In genomic region chr14:52021138-52021529, GRCm38 (mm10) we compare ENCODE assay signal across 11 mouse cellular contexts. TPM values are rescaled to one million over a fixed set of nuclear protein-coding genes. Genes with fewer than 3 reads are reported as not detected.
DNase-seq lines count a peak whose midpoint lies in the region; ATAC-seq lines count a peak whose summit lies in the region.
"Had no signal": no experiment of that assay in that cellular context is flagged by ENCODE, and none has a peak within 500 bp of the region (broad histone marks: within the 10 kb centered on the region; RNA-seq: fewer than 3 reads in every experiment).

No protein-coding gene starts in this region.

- no peaks in the 10 kb centered on the region for H3K36me3 ChIP-seq in heart, embryonic 14.5 days (ENCODE audit: control insufficient read depth, insufficient read depth, low read length)
- no peaks in the 10 kb centered on the region for H3K36me3 ChIP-seq in hindbrain, embryonic 13.5 days
- H3K36me3 ChIP-seq in midbrain, embryonic 11.5 days (ENCODE audit: control insufficient read depth, insufficient read depth, low read length) = no peaks in the 10 kb centered on the region

- DNase-seq in heart, adult 8-10 months (ENCODE audit: low spot score) = no peak
- DNase-seq in R1 (ENCODE audit: low read depth, low spot score) = peak; percentile 27
- no peak for DNase-seq in midbrain, embryonic 11.5 days (ENCODE audit: low spot score, missing footprints)
- DNase-seq in embryo, embryonic 9.5 days (ENCODE audit: extremely low spot score) = no peak
- no peak for DNase-seq in adrenal gland, postnatal 10 days
- no peak for DNase-seq in frontal cortex, postnatal 10 days (ENCODE audit: low spot score in 2 of 2)

- H3K4me1 ChIP-seq in heart, embryonic 14.5 days (ENCODE audit: control insufficient read depth in 2 of 2, insufficient read depth in 2 of 2, low read length in 2 of 2) = peaks cover 15 to 36% of the 10 kb centered on the region in 2 experiments
- peaks cover 47% of the 10 kb centered on the region for H3K4me1 ChIP-seq in hindbrain, embryonic 13.5 days (replicated peaks)
- peaks cover 32% of the 10 kb centered on the region for H3K4me1 ChIP-seq in midbrain, embryonic 11.5 days (ENCODE audit: control insufficient read depth, insufficient read depth, low read length)

- H3K4me3 ChIP-seq in heart, embryonic 14.5 days (ENCODE audit: control insufficient read depth in 1 of 2, insufficient read depth in 1 of 2, low read depth in 1 of 2, low read length in 2 of 2) = peak overlapping the region in 1 of 2 experiments; percentile 67; a peak in 1 of 4 replicates
- peak overlapping the region; percentile 69; the same call in 1 of the 2 replicates for H3K4me3 ChIP-seq in hindbrain, embryonic 13.5 days
- no peak overlapping the region for H3K4me3 ChIP-seq in midbrain, embryonic 11.5 days (ENCODE audit: low read depth, low read length)

- peak overlapping the region; percentile 96 for H3K9ac ChIP-seq in heart, embryonic 14.5 days (ENCODE audit: low read length)
- peak overlapping the region; percentile 94; the same call in 1 of the 2 replicates for H3K9ac ChIP-seq in hindbrain, embryonic 13.5 days
- no peak overlapping the region; the same call in 1 of the 2 replicates for H3K9ac ChIP-seq in midbrain, embryonic 11.5 days (ENCODE audit: low read length)

- ATAC-seq in heart, embryonic 14.5 days (ENCODE audit: insufficient number of reproducible peaks, insufficient read depth, low FRiP score, low read depth) = no peak
- ATAC-seq in hindbrain, embryonic 13.5 days (ENCODE audit: low FRiP score) = no peak
- no peak for ATAC-seq in midbrain, embryonic 11.5 days (ENCODE audit: low FRiP score)

- peak overlapping the region; percentile 87 for H3K4me2 ChIP-seq in heart, embryonic 14.5 days (ENCODE audit: low read length)
- peak overlapping the region; percentile 69 for H3K4me2 ChIP-seq in hindbrain, embryonic 13.5 days
- H3K4me2 ChIP-seq in midbrain, embryonic 11.5 days = peak overlapping the region; percentile 76; the same call in 1 of the 2 replicates

- H3K9me3 ChIP-seq in heart, embryonic 14.5 days (ENCODE audit: control insufficient read depth, low read length) = no peaks in the 10 kb centered on the region
- no peaks in the 10 kb centered on the region for H3K9me3 ChIP-seq in hindbrain, embryonic 13.5 days
- H3K9me3 ChIP-seq in midbrain, embryonic 11.5 days (ENCODE audit: control insufficient read depth, low read length) = no peaks in the 10 kb centered on the region

- peak overlapping the region; percentile 100 for H3K27ac ChIP-seq in heart, embryonic 14.5 days (replicated peaks in 1 of 2; ENCODE audit: control insufficient read depth in 1 of 2, insufficient read depth in 1 of 2, low read depth in 2 of 2, low read length in 2 of 2)
- peak overlapping the region; percentile 99 for H3K27ac ChIP-seq in hindbrain, embryonic 13.5 days
- no peak overlapping the region for H3K27ac ChIP-seq in midbrain, embryonic 11.5 days (ENCODE audit: low read depth, low read length)

- H3K27me3 ChIP-seq in heart, embryonic 14.5 days (ENCODE audit: control insufficient read depth, insufficient read depth, low read length) = no peaks in the 10 kb centered on the region
- H3K27me3 ChIP-seq in hindbrain, embryonic 13.5 days = no peaks in the 10 kb centered on the region
- no peaks in the 10 kb centered on the region for H3K27me3 ChIP-seq in midbrain, embryonic 11.5 days (ENCODE audit: control insufficient read depth, insufficient read depth, low read length)

- 85% methylated on average over 4 of the region's 4 CpGs for WGBS in heart, embryonic 14.5 days
- 67% methylated on average over 4 of the region's 4 CpGs for WGBS in hindbrain, embryonic 13.5 days
- 75% methylated on average over 4 of the region's 4 CpGs for WGBS in midbrain, embryonic 11.5 days

RNA-seq across cellular contexts. Expression of gene Zfp219, which starts 0.6 kb away (rescaled TPM):
- polyA plus RNA-seq in heart, embryonic 14.5 days (2014; fragmentation: Nextera tagmentation; extraction: Ambion mirVana) = 19.2 and 19.9 TPM in 2 replicates
- 10 to 100 TPM; 22.5 to 29.9 (median 24.6) TPM for total RNA-seq in heart, adult 8-10 months (2022)
- 30.5 and 33.1 TPM in 2 replicates for polyA plus RNA-seq in hindbrain, embryonic 13.5 days (2015; fragmentation: Nextera tagmentation; extraction: Ambion mirVana)
- polyA plus RNA-seq in midbrain, embryonic 11.5 days (2014; fragmentation: Nextera tagmentation; extraction: Ambion mirVana) = 91.9 and 110 TPM in 2 replicates
- total RNA-seq in adrenal gland, postnatal 10 days (2021) = 10 to 100 TPM; 54.6 to 59.2 TPM

RNA-seq across cellular contexts. Expression of gene Tmem253, which starts 5.7 kb away (rescaled TPM):
- 1.2 and 1.5 TPM in 2 replicates for polyA plus RNA-seq in heart, embryonic 14.5 days (2014; fragmentation: Nextera tagmentation; extraction: Ambion mirVana)
- total RNA-seq in heart, adult 8-10 months (2022) = 1 to 10 TPM; 1.6 to 4.4 (median 2.5) TPM
- polyA plus RNA-seq in hindbrain, embryonic 13.5 days (2015; fragmentation: Nextera tagmentation; extraction: Ambion mirVana) = 0.79 and 0.84 TPM in 2 replicates
- polyA plus RNA-seq in midbrain, embryonic 11.5 days (2014; fragmentation: Nextera tagmentation; extraction: Ambion mirVana) = 1.0 and 1.5 TPM in 2 replicates
- total RNA-seq in adrenal gland, postnatal 10 days (2021) = 1 to 10 TPM; 4.8 to 7.0 TPM

RNA-seq across cellular contexts. Expression of gene Olfr221, which starts 21.1 kb away (rescaled TPM):
- polyA plus RNA-seq in heart, embryonic 14.5 days (2014; fragmentation: Nextera tagmentation; extraction: Ambion mirVana) = 0.19 TPM in 1 of 2 replicates, not detected in the other
- not detected for total RNA-seq in heart, adult 8-10 months (2022)
- polyA plus RNA-seq in hindbrain, embryonic 13.5 days (2015; fragmentation: Nextera tagmentation; extraction: Ambion mirVana) = not detected in 2 replicates
- not detected in 2 replicates for polyA plus RNA-seq in midbrain, embryonic 11.5 days (2014; fragmentation: Nextera tagmentation; extraction: Ambion mirVana)
- total RNA-seq in adrenal gland, postnatal 10 days (2021) = not detected
- total RNA-seq: layer of hippocampus, postnatal 10 days had no signal
- polyA plus RNA-seq: cortical plate, adult 2 months; spleen, adult 2 months had no signal

RNA-seq across cellular contexts. Expression of gene Arhgef40, which starts 36.6 kb away (rescaled TPM):
- 50.6 and 59.6 TPM in 2 replicates for polyA plus RNA-seq in heart, embryonic 14.5 days (2014; fragmentation: Nextera tagmentation; extraction: Ambion mirVana)
- total RNA-seq in heart, adult 8-10 months (2022) = 10 to 100 TPM; 20.4 to 31.0 (median 24.0) TPM
- polyA plus RNA-seq in hindbrain, embryonic 13.5 days (2015; fragmentation: Nextera tagmentation; extraction: Ambion mirVana) = 76.8 and 83.1 TPM in 2 replicates
- polyA plus RNA-seq in midbrain, embryonic 11.5 days (2014; fragmentation: Nextera tagmentation; extraction: Ambion mirVana) = 50.4 and 52.8 TPM in 2 replicates
- total RNA-seq in adrenal gland, postnatal 10 days (2021) = 10 to 100 TPM; 60.8 to 78.7 TPM
